Mouse (Mus musculus): Measurements from ENCODE around the gene Ralgapa2. TPM values are rescaled to one million over a fixed set of nuclear protein-coding genes. Genes with fewer than 3 reads are reported as not detected.
"Not testable (repeated sequence)": the region's sequence is repeated elsewhere in the genome, so short reads cannot be mapped to it uniquely, and the experiment has no call there.

Ralgapa2 gene
- total RNA-seq, 1 experiment from 2014 or later, result 23.6 TPM

- ATAC-seq (replicated peaks; ENCODE audit: insufficient number of reproducible peaks, low FRiP score, low TSS enrichment, poor library complexity, severe bottlenecking), result no peak
These were observed 9.4 kb downstream of the Ralgapa2 start for GRCm38 (mm10) chr2:146502578-146503311.

- ATAC-seq (replicated peaks; ENCODE audit: insufficient number of reproducible peaks, low FRiP score, low TSS enrichment, poor library complexity, severe bottlenecking), result no peak
These were observed 12.1 kb downstream of the Ralgapa2 start for GRCm38 (mm10) chr2:146500067-146500466.

- ATAC-seq (replicated peaks; ENCODE audit: insufficient number of reproducible peaks, low FRiP score, low TSS enrichment, poor library complexity, severe bottlenecking), result no peak
These were observed 13.0 kb downstream of the Ralgapa2 start for GRCm38 (mm10) chr2:146499111-146499510.

GRCm38 (mm10) chr2:146498298-146498697 is 13.8 kb downstream of the Ralgapa2 start:
- no peak for ATAC-seq (replicated peaks; ENCODE audit: insufficient number of reproducible peaks, low FRiP score, low TSS enrichment, poor library complexity, severe bottlenecking)

GRCm38 (mm10) chr2:146496995-146497394 is 15.1 kb downstream of the Ralgapa2 start:
- ATAC-seq (replicated peaks; ENCODE audit: insufficient number of reproducible peaks, low FRiP score, low TSS enrichment, poor library complexity, severe bottlenecking), result no peak

- no peak for ATAC-seq (replicated peaks; ENCODE audit: insufficient number of reproducible peaks, low FRiP score, low TSS enrichment, poor library complexity, severe bottlenecking)
These were observed 16.4 kb downstream of the Ralgapa2 start for GRCm38 (mm10) chr2:146495781-146496180.

GRCm38 (mm10) chr2:146493354-146493946 is 18.7 kb downstream of the Ralgapa2 start:
- ATAC-seq (replicated peaks; ENCODE audit: insufficient number of reproducible peaks, low FRiP score, low TSS enrichment, poor library complexity, severe bottlenecking), result no peak

- ATAC-seq (replicated peaks; ENCODE audit: insufficient number of reproducible peaks, low FRiP score, low TSS enrichment, poor library complexity, severe bottlenecking), result no peak; the same call in 1 of the 2 replicates
These were observed 20.1 kb downstream of the Ralgapa2 start for GRCm38 (mm10) chr2:146491830-146492610.

- ATAC-seq (replicated peaks; ENCODE audit: insufficient number of reproducible peaks, low FRiP score, low TSS enrichment, poor library complexity, severe bottlenecking), result no peak
These were observed 21.2 kb downstream of the Ralgapa2 start for GRCm38 (mm10) chr2:146490926-146491325.

- ATAC-seq (replicated peaks; ENCODE audit: insufficient number of reproducible peaks, low FRiP score, low TSS enrichment, poor library complexity, severe bottlenecking), result no peak
These were observed 23.9 kb downstream of the Ralgapa2 start for GRCm38 (mm10) chr2:146488291-146488690.

- no peak for ATAC-seq (replicated peaks; ENCODE audit: insufficient number of reproducible peaks, low FRiP score, low TSS enrichment, poor library complexity, severe bottlenecking)
These were observed 29.3 kb downstream of the Ralgapa2 start for GRCm38 (mm10) chr2:146482859-146483258.

- ATAC-seq (replicated peaks; ENCODE audit: insufficient number of reproducible peaks, low FRiP score, low TSS enrichment, poor library complexity, severe bottlenecking), result no peak
These were observed 34.7 kb downstream of the Ralgapa2 start for GRCm38 (mm10) chr2:146477491-146477890.

GRCm38 (mm10) chr2:146476428-146476972 is 35.6 kb downstream of the Ralgapa2 start:
- ATAC-seq (replicated peaks; ENCODE audit: insufficient number of reproducible peaks, low FRiP score, low TSS enrichment, poor library complexity, severe bottlenecking), result no peak

- ATAC-seq (replicated peaks; ENCODE audit: insufficient number of reproducible peaks, low FRiP score, low TSS enrichment, poor library complexity, severe bottlenecking), result no peak
These were observed 36.1 kb downstream of the Ralgapa2 start for GRCm38 (mm10) chr2:146476001-146476400.

- no peak for ATAC-seq (replicated peaks; ENCODE audit: insufficient number of reproducible peaks, low FRiP score, low TSS enrichment, poor library complexity, severe bottlenecking)
These were observed 41.2 kb downstream of the Ralgapa2 start for GRCm38 (mm10) chr2:146470947-146471346.

GRCm38 (mm10) chr2:146469707-146470420 is 42.3 kb downstream of the Ralgapa2 start:
- no peak for ATAC-seq (replicated peaks; ENCODE audit: insufficient number of reproducible peaks, low FRiP score, low TSS enrichment, poor library complexity, severe bottlenecking)

- ATAC-seq (replicated peaks; ENCODE audit: insufficient number of reproducible peaks, low FRiP score, low TSS enrichment, poor library complexity, severe bottlenecking), result no peak
These were observed 43.2 kb downstream of the Ralgapa2 start for GRCm38 (mm10) chr2:146468898-146469297.

- no peak for ATAC-seq (replicated peaks; ENCODE audit: insufficient number of reproducible peaks, low FRiP score, low TSS enrichment, poor library complexity, severe bottlenecking)
These were observed 44.1 kb downstream of the Ralgapa2 start for GRCm38 (mm10) chr2:146468016-146468415.

GRCm38 (mm10) chr2:146466811-146467210 is 45.3 kb downstream of the Ralgapa2 start:
- not testable (repeated sequence) for ATAC-seq (replicated peaks; ENCODE audit: insufficient number of reproducible peaks, low FRiP score, low TSS enrichment, poor library complexity, severe bottlenecking)
